Mouse (Mus musculus) CD4-positive naive resting alpha-beta T cell, adult 76 days (primary cell): ENCODE data around the gene Ola1. TPM values are rescaled to one million over a fixed set of nuclear protein-coding genes. Genes with fewer than 3 reads are reported as not detected.

Experiments used
- total RNA-seq: library from RNA; stranded (reverse); gene quantifications from one replicate; pipeline ENCODE4 v1.2.4, GENCODE M21; 2023

Ola1 gene
- 41.4 TPM for total RNA-seq

GRCm38 (mm10) chr2:73218913-73219312 is at the start of gene Ola1:
TSS of gene Ola1 (minus strand) at chr2:73218924.

Other genes starting within 250 kb of the Ola1 start
- 149 TPM for gene Sp3, start 238.5 kb downstream of the Ola1 start, total RNA-seq
- not detected for gene Gm11084, start 232.2 kb downstream of the Ola1 start, total RNA-seq
- not detected for gene Sp9, start 53.0 kb upstream of the Ola1 start, total RNA-seq
- 5.7 TPM for gene Scrn3, start 93.7 kb upstream of the Ola1 start, total RNA-seq
- gene Cir1, start 93.8 kb upstream of the Ola1 start, total RNA-seq = 39.7 TPM
- 13.2 TPM for gene Gpr155, start 167.6 kb upstream of the Ola1 start, total RNA-seq